Mouse (Mus musculus) liver, adult 2 months (tissue): ENCODE measurements around the gene Glp1r.

ENCODE experiments used
- CTCF ChIP-seq: fragments of 200-500 bp; IDR thresholded peaks from 2 replicates; pipeline ENCODE4 v1.5.1; 2011; ENCODE audit warnings: low read depth, low read length, control low read depth
- POLR2A ChIP-seq: fragments of 200-500 bp; IDR thresholded peaks from 2 replicates; pipeline ENCODE4 v1.6.1; 2011; ENCODE audit warnings: low read length, control low read depth; ENCODE audit not compliant: insufficient read depth; ENCODE audit errors: extremely low read depth

- TF ChIP-seq POLR2A (no peak), CTCF (peak; percentile 42)
These were observed 88.6 kb downstream of the Glp1r start for GRCm38 (mm10) chr17:30990254-30990653.
